Mouse (Mus musculus): ENCODE measurements at regions not wholly inside any gene's neighbourhood (a gene's known extent, or its start where the extent isn't known, plus 50 kb on each side); places are given as distances from the start of the nearest gene placed in this dataset.

DNA sequence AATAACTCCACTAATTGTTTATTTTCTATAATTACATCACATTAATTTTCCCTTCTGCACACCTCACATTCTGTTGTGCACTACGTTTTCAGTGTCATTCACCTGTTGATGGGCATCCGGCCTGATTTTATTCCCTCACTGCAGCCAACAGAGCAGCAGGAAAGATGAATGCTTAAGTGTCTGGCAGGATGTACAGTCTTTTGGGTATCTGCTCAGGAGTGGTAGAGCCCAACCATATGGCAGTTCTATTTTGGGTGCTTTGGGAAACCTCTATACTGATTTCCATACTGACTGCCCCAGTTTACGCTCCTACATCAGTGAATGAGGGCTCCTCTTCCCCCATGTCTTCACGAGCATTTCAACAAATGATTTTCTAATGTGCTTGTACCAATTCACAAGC lies 84.1 kb upstream of the Stac start:
- Histone ChIP-seq H3K27ac (ENCODE audit: insufficient read depth, low read length) (no peak overlapping the region), H3K4me3 (ENCODE audit: insufficient read depth, low read length) (no peak overlapping the region), H3K4me1 (ENCODE audit: control insufficient read depth, insufficient read depth, low read length) (peaks cover 2% of the 10 kb centered on the region; the same call in 1 of the 2 replicates)
- TF ChIP-seq POLR2A (IDR thresholded peaks at IDR 0.05; ENCODE audit: extremely low read depth, insufficient read depth, low read length) (no peak), CTCF (IDR thresholded peaks at IDR 0.05; ENCODE audit: extremely low read depth, insufficient read depth, low read length) (no peak)

DNA sequence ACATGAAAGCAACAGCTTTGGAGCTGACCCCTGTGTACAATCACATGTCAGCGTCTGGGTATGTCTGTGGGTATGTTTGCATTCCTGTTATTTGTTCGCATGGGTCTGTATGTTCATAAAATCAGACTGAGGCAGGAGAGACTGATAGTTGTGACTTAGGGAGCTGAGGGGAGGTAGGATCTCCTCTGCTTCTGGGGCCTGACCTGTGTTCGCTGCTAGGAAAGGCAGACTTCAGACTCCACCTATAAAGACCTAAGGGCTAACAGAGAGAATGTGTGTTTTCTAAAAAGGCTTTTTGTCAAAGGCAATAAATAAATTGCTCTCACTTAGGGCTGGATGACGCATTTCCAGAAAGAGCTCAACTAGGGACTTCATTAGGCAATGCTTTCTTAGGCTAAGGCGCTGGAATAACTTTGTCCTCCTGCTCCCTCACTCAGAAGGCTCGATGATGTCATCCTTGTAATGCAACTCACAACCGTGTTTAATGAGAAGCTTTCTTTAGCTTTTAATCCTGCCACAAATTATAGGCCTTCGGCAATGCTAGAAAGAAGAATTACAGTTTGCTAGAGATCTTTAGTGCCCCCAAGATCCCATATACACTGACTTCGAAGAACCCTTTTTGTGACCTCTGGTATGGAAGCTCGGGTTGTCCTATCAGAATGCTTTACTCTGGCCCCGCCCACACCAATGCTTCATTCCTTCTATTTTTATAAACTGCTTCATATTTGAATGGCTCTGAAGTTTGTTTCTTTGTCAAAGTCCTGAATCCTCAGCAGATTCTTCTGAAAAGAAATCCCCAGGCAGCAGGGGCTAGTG lies 72.7 kb upstream of the Stac start:
- H3K4me1 ChIP-seq (ENCODE audit: control insufficient read depth, insufficient read depth, low read length) = no peaks in the 10 kb centered on the region
- no peak overlapping the region for H3K27ac ChIP-seq (ENCODE audit: insufficient read depth, low read length)
- TF ChIP-seq POLR2A (IDR thresholded peaks at IDR 0.05; ENCODE audit: extremely low read depth, insufficient read depth, low read length) (no peak), CTCF (IDR thresholded peaks at IDR 0.05; ENCODE audit: extremely low read depth, insufficient read depth, low read length) (no peak)
- no peak overlapping the region for H3K4me3 ChIP-seq (ENCODE audit: insufficient read depth, low read length)

DNA sequence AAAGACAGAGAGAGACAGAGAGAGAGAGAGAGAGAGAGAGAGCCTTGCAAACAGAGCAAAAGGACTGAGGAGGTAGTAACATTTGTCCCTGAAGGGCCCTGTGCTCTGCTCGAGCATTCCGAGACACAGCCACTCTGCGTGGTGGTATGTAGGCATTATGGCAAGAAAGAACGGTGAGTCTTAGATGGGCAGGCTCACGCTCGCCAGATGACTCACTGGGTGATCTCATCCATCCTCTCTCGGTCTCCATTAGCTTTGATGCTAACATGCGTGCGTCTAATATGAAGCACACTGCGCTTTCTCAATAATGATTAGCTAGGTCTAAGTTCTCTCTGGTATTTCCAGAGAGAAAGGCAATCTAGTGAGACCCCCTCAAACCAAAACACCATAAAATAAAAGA lies 65.1 kb upstream of the Stac start:
- Histone ChIP-seq H3K27ac (ENCODE audit: insufficient read depth, low read length) (no peak overlapping the region), H3K4me1 (ENCODE audit: control insufficient read depth, insufficient read depth, low read length) (no peaks in the 10 kb centered on the region), H3K4me3 (ENCODE audit: insufficient read depth, low read length) (no peak overlapping the region)
- TF ChIP-seq CTCF (IDR thresholded peaks at IDR 0.05; ENCODE audit: extremely low read depth, insufficient read depth, low read length) = no peak
- no peak for TF ChIP-seq POLR2A (IDR thresholded peaks at IDR 0.05; ENCODE audit: extremely low read depth, insufficient read depth, low read length)

DNA sequence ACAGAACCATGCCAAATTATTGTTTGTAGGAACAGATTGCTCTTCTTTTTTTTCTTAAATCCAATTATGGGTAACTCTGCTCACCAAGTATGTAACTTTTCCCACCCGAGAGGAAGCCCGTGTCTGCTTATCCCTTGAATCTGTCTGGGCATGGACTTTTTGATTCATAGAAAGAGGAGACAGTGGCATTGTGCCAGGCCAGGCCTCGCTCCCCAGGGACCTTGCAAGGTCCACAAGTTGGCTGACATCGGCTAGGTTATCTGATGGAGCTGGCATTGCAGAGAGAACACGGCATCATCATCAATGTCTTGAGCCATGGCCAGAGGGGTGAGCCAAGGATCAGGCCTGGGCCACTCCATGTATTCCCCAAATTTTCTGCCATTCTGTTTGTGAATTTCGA lies 56.0 kb upstream of the Stac start:
- Histone ChIP-seq H3K27ac (ENCODE audit: insufficient read depth, low read length) (no peak overlapping the region), H3K4me1 (ENCODE audit: control insufficient read depth, insufficient read depth, low read length) (no peaks in the 10 kb centered on the region), H3K4me3 (ENCODE audit: insufficient read depth, low read length) (no peak overlapping the region)
- TF ChIP-seq CTCF (IDR thresholded peaks at IDR 0.05; ENCODE audit: extremely low read depth, insufficient read depth, low read length) (no peak), POLR2A (IDR thresholded peaks at IDR 0.05; ENCODE audit: extremely low read depth, insufficient read depth, low read length) (no peak)

DNA sequence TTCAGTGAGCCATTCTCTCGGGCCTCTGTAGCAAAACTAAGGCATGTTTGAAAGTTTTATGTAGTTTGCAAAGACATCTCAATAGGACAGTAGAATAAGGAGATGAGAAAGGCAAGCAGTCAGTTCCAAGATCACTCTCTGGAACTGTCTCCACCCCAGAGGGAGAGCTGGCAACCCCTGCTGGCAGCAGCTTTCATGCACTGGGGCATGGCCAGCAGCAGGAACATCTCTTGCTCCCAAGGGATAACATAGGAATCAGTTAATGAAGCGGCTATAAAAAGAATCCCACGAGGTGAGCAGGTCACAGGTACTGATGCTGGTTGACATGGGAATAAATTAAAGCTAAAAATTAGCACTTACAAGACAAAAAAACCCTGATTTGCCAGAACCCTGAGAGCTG lies 55.1 kb upstream of the Stac start:
- TF ChIP-seq CTCF (IDR thresholded peaks at IDR 0.05; ENCODE audit: extremely low read depth, insufficient read depth, low read length) (no peak), POLR2A (IDR thresholded peaks at IDR 0.05; ENCODE audit: extremely low read depth, insufficient read depth, low read length) (no peak)

More for the DNA sequence above, 55.1 kb upstream of the Stac start:
- Histone ChIP-seq H3K27ac (ENCODE audit: insufficient read depth, low read length) (no peak overlapping the region), H3K4me3 (ENCODE audit: insufficient read depth, low read length) (no peak overlapping the region), H3K4me1 (ENCODE audit: control insufficient read depth, insufficient read depth, low read length) (no peaks in the 10 kb centered on the region)
